Mouse (Mus musculus) heart, embryonic 16.5 days (tissue): Measurements from ENCODE around the gene Nrip2. TPM values are rescaled to one million over a fixed set of nuclear protein-coding genes. Genes with fewer than 3 reads are reported as not detected.

Experiments used
- ATAC-seq: fragments of 200-750 bp; cut with Nextera tagmentation; replicated peaks from 2 replicates; pipeline ENCODE4 v1.8.0; 2017; ENCODE audit warnings: moderate number of reproducible peaks; ENCODE audit not compliant: insufficient read depth, low FRiP score; ENCODE audit errors: extremely low read depth
- H3K27ac ChIP-seq: fragments of 300-500 bp; sonication (generic); 2 replicates; pipeline ENCODE4 v1.5.1; 2014; ENCODE audit warnings: mild to moderate bottlenecking, low read length, control low read depth, moderate library complexity
- H3K27me3 ChIP-seq: fragments of 300-500 bp; sonication (generic); 2 replicates; pipeline ENCODE4 v1.6.1; 2014; ENCODE audit warnings: low read length, mixed read lengths; ENCODE audit not compliant: control insufficient read depth, insufficient read depth
- H3K36me3 ChIP-seq: fragments of 300-500 bp; sonication (generic); 2 replicates; pipeline ENCODE4 v1.6.1; 2014; ENCODE audit not compliant: control insufficient read depth, insufficient read depth
- H3K4me1 ChIP-seq: fragments of 300-500 bp; sonication (generic); 2 replicates; pipeline ENCODE4 v1.6.1; 2014; ENCODE audit warnings: low read length, mixed read lengths; ENCODE audit not compliant: control insufficient read depth, insufficient read depth
- H3K4me2 ChIP-seq: fragments of 300-500 bp; sonication (generic); 2 replicates; pipeline ENCODE4 v1.6.1; 2014; ENCODE audit warnings: low read depth, mild to moderate bottlenecking, control low read depth, low read length
- H3K4me3 ChIP-seq: fragments of 300-500 bp; sonication (generic); 2 replicates; pipeline ENCODE4 v1.5.1; 2014; ENCODE audit warnings: mild to moderate bottlenecking, control low read depth, low read length
- H3K9ac ChIP-seq: fragments of 300-500 bp; sonication (generic); 2 replicates; pipeline ENCODE4 v1.6.1; 2014; ENCODE audit warnings: low read length, control low read depth
- H3K9me3 ChIP-seq: fragments of 300-500 bp; sonication (generic); replicated peaks from 2 replicates; pipeline ENCODE4 v1.6.1; 2016; ENCODE audit warnings: low read length; ENCODE audit not compliant: control insufficient read depth
- WGBS: fragments of 180-500 bp; shearing (Covaris S2); extraction: QIAGEN DNeasy Blood & Tissue Kit; methylation state at CpG from one replicate; pipeline ENCODE4 v1.1.7; 2014; 5-methylcytosine and 5-hydroxymethylcytosine counted together
- polyA plus RNA-seq: library from polyadenylated mRNA; unstranded; fragments of >200 nt; fragmentation: Nextera tagmentation; extraction: Ambion mirVana; gene quantifications from 2 replicates; pipeline ENCODE4 v1.2.1, GENCODE M21; 2015

The Nrip2 gene
- polyA plus RNA-seq = 3.4 and 4.1 TPM in 2 replicates

DNA sequence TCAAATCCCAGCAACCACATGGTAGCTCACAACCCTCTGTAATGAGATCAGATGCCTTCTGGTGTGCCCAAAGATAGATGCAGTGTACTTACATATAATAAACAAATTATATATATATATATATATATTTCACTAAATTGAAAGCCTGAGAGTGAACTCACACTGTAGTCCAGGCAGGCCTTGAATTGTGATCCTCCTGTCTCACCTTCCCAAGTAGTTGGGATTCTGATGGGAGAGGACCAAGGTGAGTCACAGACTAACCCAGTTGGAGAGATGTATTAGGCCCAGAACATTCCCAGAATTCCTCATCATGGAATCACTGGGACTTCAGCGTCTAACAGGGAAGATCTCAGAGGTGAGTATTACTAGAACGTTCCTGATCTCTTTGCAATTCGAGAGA is at the start of gene Nrip2:
Gene Nrip2 (plus strand): TSS at position 301 of the 400 bp plus-strand sequence.
- H3K27me3 ChIP-seq = no peaks in the 10 kb centered on the region
- H3K4me3 ChIP-seq = peak within 1 kb of the TSS; percentile 41
- H3K9me3 ChIP-seq = no peaks in the 10 kb centered on the region
- peak within 1 kb of the TSS; percentile 62 for H3K4me2 ChIP-seq
- WGBS = 62% methylated on average over 3 of the region's 3 CpGs
- peak within 1 kb of the TSS; percentile 65 for H3K9ac ChIP-seq
- H3K4me1 ChIP-seq = peaks cover 11% of the 10 kb centered on the region
- no peaks in the 10 kb centered on the region for H3K36me3 ChIP-seq
- H3K27ac ChIP-seq = no peak within 1 kb of the TSS
- no peak for ATAC-seq

DNA sequence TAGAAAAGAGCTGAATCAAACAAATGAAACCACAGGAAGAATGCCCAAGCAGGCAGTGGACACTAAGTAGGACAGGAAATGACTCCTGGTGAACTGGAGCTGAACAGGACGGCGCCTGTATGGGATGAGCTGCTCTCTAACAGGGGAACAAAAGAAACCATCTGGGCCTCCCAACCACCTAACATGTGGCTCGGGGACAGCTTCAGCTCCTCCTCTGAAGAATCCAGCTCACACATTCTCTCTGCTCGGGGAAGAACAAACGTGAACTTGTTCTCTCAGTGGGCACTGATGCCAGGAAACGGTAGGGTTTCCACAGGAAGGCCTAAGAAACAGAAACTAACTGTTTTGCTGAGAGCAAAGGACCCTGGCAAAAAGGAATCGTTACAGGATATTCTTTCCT is 49.4 kb upstream of the Nrip2 start:
- Histone ChIP-seq H3K27ac (no peak overlapping the region), H3K4me3 (no peak overlapping the region), H3K9ac (no peak overlapping the region), H3K36me3 (peaks cover 2% of the 10 kb centered on the region; the same call in 1 of the 2 replicates), H3K4me1 (peaks cover 2% of the 10 kb centered on the region), H3K27me3 (no peaks in the 10 kb centered on the region), H3K4me2 (no peak overlapping the region), H3K9me3 (no peaks in the 10 kb centered on the region)
- WGBS = 53% methylated on average over 7 of the region's 7 CpGs
- ATAC-seq = no peak

DNA sequence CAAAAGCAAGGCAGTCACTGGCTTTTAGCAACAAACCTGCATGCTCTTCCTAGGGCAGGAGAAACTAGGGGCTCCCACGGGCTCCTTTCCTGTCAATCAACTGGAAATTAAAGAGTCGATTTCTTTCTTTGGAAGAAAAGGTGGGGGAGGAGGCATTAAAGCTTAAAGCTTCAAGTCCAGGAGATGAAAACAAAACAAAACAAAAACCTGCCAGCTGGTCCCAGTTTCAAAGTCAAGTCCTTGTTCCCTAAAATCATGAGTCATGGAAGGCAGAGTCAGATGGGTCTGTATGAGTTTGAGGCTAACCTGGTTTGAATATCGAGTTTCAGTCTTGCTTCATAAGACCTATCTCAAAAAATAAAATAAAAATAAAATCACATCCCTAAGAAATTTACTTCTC is 45.0 kb upstream of the Nrip2 start:
- Histone ChIP-seq H3K4me2 (no peak overlapping the region), H3K27me3 (no peaks in the 10 kb centered on the region), H3K27ac (no peak overlapping the region), H3K9me3 (no peaks in the 10 kb centered on the region), H3K36me3 (peaks cover 16% of the 10 kb centered on the region; the same call in 1 of the 2 replicates), H3K4me3 (no peak overlapping the region), H3K4me1 (peaks cover 6% of the 10 kb centered on the region), H3K9ac (no peak overlapping the region)
- no peak for ATAC-seq
- 69% methylated on average over 3 of the region's 3 CpGs for WGBS

DNA sequence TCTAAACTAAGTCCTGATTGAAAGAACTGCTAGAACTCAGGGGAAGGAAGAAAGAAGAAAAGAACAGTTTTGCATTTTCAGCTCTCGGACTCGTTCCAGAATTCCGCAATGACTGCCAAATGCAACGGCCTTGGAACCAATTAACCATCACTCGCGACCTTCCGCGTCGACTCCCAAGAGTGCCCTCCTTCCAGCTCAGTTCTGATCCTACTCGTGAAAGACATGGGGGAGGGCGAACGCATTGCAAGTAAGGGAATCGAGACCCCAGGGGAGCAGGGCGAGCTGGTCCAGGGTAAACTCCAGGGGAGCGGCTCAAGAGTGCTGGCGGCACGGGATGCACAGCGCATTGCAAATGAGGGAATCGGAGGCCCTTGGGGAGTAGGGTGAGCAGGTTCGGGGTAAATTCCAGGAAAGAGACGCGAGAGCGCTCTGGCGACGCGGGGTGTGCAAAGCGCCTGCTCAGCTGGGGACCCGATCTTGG is 43.9 kb upstream of the Nrip2 start:
- Histone ChIP-seq H3K4me2 (peak overlapping the region; percentile 91), H3K36me3 (peaks cover 16% of the 10 kb centered on the region; the same call in 1 of the 2 replicates), H3K4me3 (peak overlapping the region; percentile 87), H3K9ac (peak overlapping the region; percentile 84), H3K27ac (peak overlapping the region; percentile 82), H3K4me1 (peaks cover 6% of the 10 kb centered on the region), H3K27me3 (no peaks in the 10 kb centered on the region), H3K9me3 (no peaks in the 10 kb centered on the region)
- WGBS = under 1% methylated on average over 27 of the region's 28 CpGs
- peak; percentile 32 for ATAC-seq

DNA sequence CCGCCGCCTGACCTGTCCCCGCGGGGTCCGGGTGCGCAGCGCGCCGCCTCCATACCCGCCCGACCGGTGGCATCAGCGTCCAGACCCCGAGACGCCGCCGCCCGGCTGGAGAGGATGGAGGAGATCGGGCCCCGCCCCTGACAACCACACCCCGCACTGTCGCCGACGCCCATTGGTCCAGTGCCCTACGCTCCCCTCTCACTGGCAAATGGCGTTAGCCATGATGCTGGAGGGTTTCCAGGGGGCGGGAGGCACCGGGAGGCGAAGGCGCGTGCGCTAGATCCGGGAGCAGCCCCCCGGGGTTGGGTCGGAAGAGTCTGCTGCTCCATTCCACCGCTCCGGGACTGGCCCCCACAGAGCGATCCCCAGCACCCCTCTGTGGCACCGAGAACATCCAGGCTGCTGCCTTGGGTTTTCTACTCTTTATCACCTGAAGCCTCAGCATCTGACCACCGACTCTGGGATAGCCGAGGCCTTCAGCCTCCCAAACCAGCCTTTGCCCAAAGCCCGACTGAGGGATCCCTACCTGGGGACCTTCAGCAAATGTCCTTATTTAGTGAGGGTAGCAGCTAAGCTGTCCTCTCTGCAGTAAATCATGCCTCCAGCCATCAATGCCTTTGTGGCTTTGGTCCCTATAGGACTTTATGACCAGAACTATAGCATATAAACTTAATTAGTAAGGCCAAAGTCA is 43.2 kb upstream of the Nrip2 start, which contains the start of gene Tulp3:
Gene Tulp3 (minus strand): TSS at position 126 of the 691 bp plus-strand sequence.
- ATAC-seq = peak; percentile 100
- Histone ChIP-seq H3K4me2 (peak within 1 kb of the TSS; percentile 91), H3K27me3 (no peaks in the 10 kb centered on the region), H3K27ac (peak within 1 kb of the TSS; percentile 82), H3K4me1 (peaks cover 6% of the 10 kb centered on the region), H3K4me3 (peak within 1 kb of the TSS; percentile 87), H3K36me3 (peaks cover 15% of the 10 kb centered on the region; the same call in 1 of the 2 replicates), H3K9ac (peak within 1 kb of the TSS; percentile 84), H3K9me3 (no peaks in the 10 kb centered on the region)
- under 1% methylated on average over 39 of the region's 42 CpGs for WGBS

DNA sequence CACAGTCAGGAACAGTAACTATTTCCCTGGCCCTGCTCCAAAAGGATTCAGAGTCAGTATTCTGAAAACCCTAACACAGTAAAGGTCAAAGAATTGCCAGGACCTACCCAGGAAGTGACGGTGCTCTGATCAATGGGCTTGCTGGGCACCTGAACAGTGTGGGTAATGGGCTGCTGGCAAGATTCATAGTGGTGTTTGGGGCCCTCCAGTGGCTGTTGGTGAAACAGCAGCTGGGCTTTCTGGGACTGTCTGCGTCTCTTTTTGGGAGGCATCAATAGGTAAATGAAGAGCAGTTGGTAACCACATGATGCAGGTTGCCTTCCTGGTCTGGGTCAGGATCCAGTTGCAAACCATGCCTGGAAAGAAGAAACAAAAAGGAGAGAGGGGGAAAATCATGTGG is 40.1 kb upstream of the Nrip2 start:
- Histone ChIP-seq H3K9ac (no peak overlapping the region), H3K4me2 (no peak overlapping the region), H3K4me3 (no peak overlapping the region), H3K27me3 (no peaks in the 10 kb centered on the region), H3K36me3 (peaks cover 13% of the 10 kb centered on the region; the same call in 1 of the 2 replicates), H3K4me1 (peaks cover 17% of the 10 kb centered on the region), H3K9me3 (no peaks in the 10 kb centered on the region), H3K27ac (no peak overlapping the region)
- WGBS = 32% methylated on average over 2 of the region's 2 CpGs
- no peak for ATAC-seq

DNA sequence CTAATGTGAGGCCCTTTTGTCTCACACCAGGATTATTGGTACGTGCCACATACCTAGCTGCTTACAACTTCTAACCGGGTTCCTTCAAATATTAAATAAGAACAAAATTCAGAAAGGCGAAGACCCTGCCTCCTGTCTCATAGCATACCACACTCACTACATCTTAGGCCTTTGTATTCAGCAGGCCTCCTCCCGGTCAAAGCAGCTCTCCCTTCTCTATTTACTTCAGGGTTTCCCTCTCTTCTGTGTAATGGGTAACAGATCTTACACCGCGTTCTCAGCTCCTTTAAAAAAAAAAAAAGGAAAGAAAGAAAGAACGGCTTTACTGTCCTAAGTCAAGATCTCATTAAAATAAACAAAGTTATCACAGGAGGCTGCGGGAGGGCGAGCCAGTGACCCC is 37.2 kb upstream of the Nrip2 start:
- Histone ChIP-seq H3K36me3 (peaks cover 18% of the 10 kb centered on the region; the same call in 1 of the 2 replicates), H3K27ac (peak overlapping the region; percentile 92), H3K4me1 (peaks cover 10% of the 10 kb centered on the region), H3K27me3 (no peaks in the 10 kb centered on the region), H3K4me3 (peak overlapping the region; percentile 88), H3K9ac (peak overlapping the region; percentile 87), H3K9me3 (no peaks in the 10 kb centered on the region), H3K4me2 (peak overlapping the region; percentile 77)
- WGBS = 16% methylated on average over 9 of the region's 9 CpGs
- ATAC-seq = no peak

DNA sequence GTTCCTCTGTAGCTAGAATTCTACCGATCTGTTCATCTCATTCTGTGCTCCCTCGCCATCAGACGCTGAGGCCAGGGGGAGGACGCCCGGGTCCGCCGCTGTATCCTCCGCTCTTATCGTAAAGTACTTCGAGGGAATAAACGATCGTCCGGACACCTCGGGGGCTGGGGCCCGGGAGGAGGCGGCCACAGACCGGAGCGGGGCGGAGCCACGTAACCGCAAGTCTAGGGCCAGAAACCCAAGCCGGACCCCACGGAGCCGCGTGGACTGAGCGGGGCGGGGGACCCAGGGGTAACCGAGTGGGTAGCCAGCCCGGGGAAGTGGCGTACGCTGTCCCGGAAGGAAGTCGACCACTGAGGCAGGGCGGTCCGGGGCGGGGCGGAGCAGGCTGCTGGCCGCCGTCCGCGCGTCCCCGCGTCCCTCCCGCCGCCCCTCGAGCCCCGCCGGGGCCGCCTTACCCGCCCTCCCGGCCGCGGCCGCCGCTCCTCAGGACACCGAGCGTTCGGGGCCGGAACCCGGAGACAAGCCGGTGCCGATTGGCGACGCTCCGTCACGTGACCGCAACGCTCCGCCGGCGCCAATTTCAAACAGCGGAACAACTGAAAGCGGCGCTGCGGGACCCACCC is 36.6 kb upstream of the Nrip2 start, which contains the start of the genes Rhno1 and Foxm1:
Gene Rhno1 (minus strand): TSS at position 531 of the 626 bp plus-strand sequence.
Gene Foxm1 (plus strand): TSS at position 587 of the 626 bp plus-strand sequence.
- Histone ChIP-seq H3K36me3 (peaks cover 19% of the 10 kb centered on the region), H3K9ac (peak within 1 kb of the TSS; percentile 87), H3K4me3 (peak within 1 kb of the TSS; percentile 88), H3K27ac (peak within 1 kb of the TSS; percentile 92), H3K27me3 (no peaks in the 10 kb centered on the region), H3K4me1 (peaks cover 10% of the 10 kb centered on the region), H3K4me2 (peak within 1 kb of the TSS; percentile 87), H3K9me3 (no peaks in the 10 kb centered on the region)
- WGBS = under 1% methylated on average over 72 of the region's 76 CpGs
- peak; percentile 85 for ATAC-seq
